Mouse (Mus musculus) spleen, adult 2 months (tissue): ENCODE data around the gene Depdc5. TPM values are rescaled to one million over a fixed set of nuclear protein-coding genes. Genes with fewer than 3 reads are reported as not detected.
A peak's percentile ranks its signal among the peaks of the same experiment; 100 is the strongest.
"Not testable (repeated sequence)": the region's sequence is repeated elsewhere in the genome, so short reads cannot be mapped to it uniquely, and the experiment has no call there.

Experiments used
- DNase-seq, 2 experiments: peaks; one replicate each; pipeline versions ENCODE4 v3.0.0 to v3.0.0-alpha.2; 2012 to 2021; ENCODE audit warnings: low spot score in 2 of 2, low read depth in 1 of 2
- H3K27ac ChIP-seq: fragments of 200-500 bp; 2 replicates; pipeline ENCODE4 v1.5.1; 2012; ENCODE audit warnings: low read length, inconsistent platforms; ENCODE audit not compliant: insufficient read depth
- H3K27me3 ChIP-seq: fragments of 200-500 bp; 2 replicates; pipeline ENCODE4 v1.6.1; 2012; ENCODE audit warnings: mild to moderate bottlenecking, moderate library complexity, low read length, inconsistent platforms; ENCODE audit not compliant: control insufficient read depth, insufficient read depth
- H3K36me3 ChIP-seq: fragments of 200-500 bp; 2 replicates; pipeline ENCODE4 v1.6.1; 2012; ENCODE audit warnings: mild to moderate bottlenecking, low read length, inconsistent platforms; ENCODE audit not compliant: control insufficient read depth, insufficient read depth
- H3K4me1 ChIP-seq: fragments of 200-500 bp; 2 replicates; pipeline ENCODE4 v1.6.1; 2011; ENCODE audit warnings: inconsistent platforms; ENCODE audit not compliant: control insufficient read depth, insufficient read depth, insufficient read length
- H3K4me3 ChIP-seq: fragments of 200-500 bp; 2 replicates; pipeline ENCODE4 v1.5.1; 2011; ENCODE audit warnings: mild to moderate bottlenecking, inconsistent platforms; ENCODE audit not compliant: insufficient read depth, insufficient read length; ENCODE audit errors: extremely low read depth
- CTCF ChIP-seq: fragments of 200-500 bp; IDR thresholded peaks from 2 replicates; pipeline ENCODE4 v1.5.1; 2011; ENCODE audit warnings: mild to moderate bottlenecking, inconsistent platforms; ENCODE audit not compliant: insufficient read depth, insufficient read length, insufficient replicate concordance; ENCODE audit errors: extremely low read depth
- POLR2A ChIP-seq: fragments of 200-500 bp; IDR thresholded peaks from 2 replicates; pipeline ENCODE4 v1.6.1; 2011; ENCODE audit warnings: low read depth, low read length, inconsistent platforms
- WGBS: fragments of 180-500 bp; shearing (Covaris S2); methylation state at CpG from one replicate; pipeline ENCODE4 v1.1.7; 2018; 5-methylcytosine and 5-hydroxymethylcytosine counted together
- polyA plus RNA-seq: library from polyadenylated mRNA; depleted of rRNA; stranded (reverse); fragments of >200 nt; gene quantifications from 2 replicates; pipeline ENCODE4 v1.2.3, GENCODE M21; 2012

Gene Depdc5
- polyA plus RNA-seq, 1 experiment, result 12.4 TPM

GRCm38 (mm10) chr5:32836976-32837375, 26.5 kb upstream of the Depdc5 start:
- Histone ChIP-seq H3K36me3 (peaks cover 26% of the 10 kb centered on the region), H3K27ac (no peak overlapping the region), H3K4me3 (no peak overlapping the region), H3K4me1 (no peaks in the 10 kb centered on the region), H3K27me3 (no peaks in the 10 kb centered on the region)
- WGBS, result 91% methylated on average over 5 of the region's 5 CpGs
- DNase-seq, result no peak
- TF ChIP-seq POLR2A (no peak), CTCF (no peak)

- H3K27ac ChIP-seq, result no peak overlapping the region
- WGBS, result 97% methylated on average over 2 of the region's 2 CpGs
- TF ChIP-seq CTCF, result no peak
- TF ChIP-seq POLR2A, result no peak
- H3K36me3 ChIP-seq, result peaks cover 34% of the 10 kb centered on the region
- H3K27me3 ChIP-seq, result no peaks in the 10 kb centered on the region
- no peaks in the 10 kb centered on the region for H3K4me1 ChIP-seq
- H3K4me3 ChIP-seq, result no peak overlapping the region
- DNase-seq, result no peak
Measured at GRCm38 (mm10) chr5:32840029-32840428, 23.5 kb upstream of the Depdc5 start.

- Histone ChIP-seq H3K4me1 (peaks cover 12% of the 10 kb centered on the region), H3K4me3 (no peak overlapping the region), H3K27me3 (no peaks in the 10 kb centered on the region), H3K36me3 (peaks cover 3% of the 10 kb centered on the region), H3K27ac (no peak overlapping the region)
- no peak for TF ChIP-seq POLR2A
- no peak for TF ChIP-seq CTCF
- 83% methylated on average over 3 of the region's 3 CpGs for WGBS
- no peak for DNase-seq
Measured at GRCm38 (mm10) chr5:32849178-32849577, 14.3 kb upstream of the Depdc5 start.

GRCm38 (mm10) chr5:32849580-32849979, 13.9 kb upstream of the Depdc5 start:
- H3K4me1 ChIP-seq, result peaks cover 12% of the 10 kb centered on the region
- not testable (repeated sequence) for DNase-seq, H3K27ac ChIP-seq, H3K36me3 ChIP-seq, H3K27me3 ChIP-seq, H3K4me3 ChIP-seq
- WGBS, result 89% methylated on average over 3 of the region's 3 CpGs

DNA sequence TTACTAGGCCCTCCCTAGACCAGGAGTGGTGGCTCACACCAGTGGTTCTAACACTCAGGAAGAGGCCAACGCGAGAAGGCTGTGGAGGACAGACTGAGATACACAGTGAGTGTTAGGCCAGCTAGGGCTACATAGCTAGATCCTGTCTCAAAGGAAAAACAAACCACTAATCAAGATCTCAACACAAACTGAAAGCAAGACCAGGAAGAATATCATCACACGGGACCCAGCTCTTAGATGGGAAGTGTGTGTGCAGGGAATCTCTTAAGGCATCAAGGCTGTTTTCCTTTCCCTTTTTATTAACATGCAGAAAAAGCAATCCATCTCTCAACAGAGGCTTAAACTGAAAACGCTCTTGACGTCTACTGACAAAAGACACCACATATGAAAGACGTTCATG, 11.5 kb upstream of the Depdc5 start:
- H3K36me3 ChIP-seq, result no peaks in the 10 kb centered on the region; the same call in none of the 2 replicates
- DNase-seq, result no peak
- WGBS, result 18% methylated on average over 6 of the region's 6 CpGs
- H3K27me3 ChIP-seq, result no peaks in the 10 kb centered on the region
- TF ChIP-seq CTCF (no peak), POLR2A (no peak)
- H3K4me1 ChIP-seq, result peaks cover 12% of the 10 kb centered on the region
- H3K4me3 ChIP-seq, result peak overlapping the region; percentile 10; the same call in 1 of the 2 replicates
- no peak overlapping the region; the same call in 1 of the 2 replicates for H3K27ac ChIP-seq

GRCm38 (mm10) chr5:32853731-32854507, 9.6 kb upstream of the Depdc5 start, which contains the start of gene Prr14l:
Gene Prr14l (minus strand): TSS chr5:32854256.
- TF ChIP-seq POLR2A (peak; percentile 89), CTCF (no peak)
- Histone ChIP-seq H3K4me3 (peak within 1 kb of the TSS; percentile 96), H3K27me3 (no peaks in the 10 kb centered on the region), H3K4me1 (peaks cover 12% of the 10 kb centered on the region), H3K36me3 (no peaks in the 10 kb centered on the region; the same call in none of the 2 replicates), H3K27ac (peak within 1 kb of the TSS; percentile 87)
- DNase-seq, result peak; percentile 92 to 99
- under 1% methylated on average over 50 of the region's 51 CpGs for WGBS

DNA sequence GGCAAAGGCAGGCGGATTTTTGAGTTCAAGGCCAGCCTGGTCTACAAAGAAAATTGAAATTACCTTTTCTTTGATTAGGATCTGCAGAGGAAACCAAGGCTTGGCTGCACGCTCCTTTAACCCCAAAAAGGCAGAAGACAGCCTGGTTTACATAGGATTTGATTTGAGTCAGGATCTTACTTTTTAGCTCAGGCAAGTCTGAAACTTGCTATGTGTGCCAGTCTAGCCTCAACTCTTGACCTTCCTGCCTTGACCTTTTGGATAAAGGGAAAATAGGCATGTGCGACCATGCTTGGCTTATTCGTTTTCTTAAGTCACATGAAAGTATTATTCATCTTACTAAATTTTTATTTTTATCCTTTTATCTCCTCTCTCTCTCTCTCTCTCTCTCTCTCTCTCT, 8.7 kb upstream of the Depdc5 start:
- Histone ChIP-seq H3K27me3 (no peaks in the 10 kb centered on the region), H3K27ac (no peak overlapping the region), H3K36me3 (no peaks in the 10 kb centered on the region), H3K4me3 (no peak overlapping the region), H3K4me1 (peaks cover 12% of the 10 kb centered on the region)
- DNase-seq, result no peak
- whole genome bisulfite sequencing, result 79% methylated on average over 4 of the region's 4 CpGs
- no peak for TF ChIP-seq POLR2A
- TF ChIP-seq CTCF, result no peak

GRCm38 (mm10) chr5:32855274-32855673, 8.2 kb upstream of the Depdc5 start:
- DNase-seq, H3K36me3 ChIP-seq, H3K27me3 ChIP-seq, H3K4me3 ChIP-seq, H3K27ac ChIP-seq: not testable (repeated sequence)
- H3K4me1 ChIP-seq, result peaks cover 12% of the 10 kb centered on the region
- WGBS, result 99% methylated on average over 3 of the region's 3 CpGs
